Mouse (Mus musculus) thymus, postnatal 0 days (tissue): Measurements from ENCODE around the gene Tfip11. TPM values are rescaled to one million over a fixed set of nuclear protein-coding genes. Genes with fewer than 3 reads are reported as not detected.
A peak's percentile ranks its signal among the peaks of the same experiment; 100 is the strongest.

Source experiments
- DNase-seq: peaks from one replicate; pipeline ENCODE4 v3.0.0-alpha.2; 2015; ENCODE audit warnings: low spot score
- polyA plus RNA-seq: library from polyadenylated mRNA; unstranded; fragments of >200 nt; fragmentation: Nextera tagmentation; extraction: Ambion mirVana; gene quantifications from 2 replicates; pipeline ENCODE4 v1.2.1, GENCODE M21; 2015

The Tfip11 gene
- polyA plus RNA-seq, 1 experiment from 2014 or later: 27.9 TPM

DNA sequence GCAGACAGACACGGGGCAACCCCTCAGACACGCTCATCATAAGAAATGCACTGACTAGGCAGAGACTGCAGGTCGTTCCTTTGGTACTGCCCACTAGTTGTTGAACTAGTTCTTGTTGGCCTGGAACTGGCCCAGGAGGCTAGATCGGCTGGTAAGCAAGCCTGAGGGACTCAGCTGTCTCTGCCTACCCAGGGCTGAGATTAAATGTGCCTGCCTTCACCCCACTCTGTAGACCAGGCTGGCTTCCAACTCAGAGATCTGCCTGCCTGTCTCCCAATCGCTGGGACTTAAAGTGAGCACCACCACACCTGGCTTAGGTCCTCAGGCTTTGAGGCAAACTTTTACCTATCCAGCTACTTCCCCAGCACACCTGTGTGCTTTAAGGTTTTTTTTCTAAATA is 5.8 kb upstream of the Tfip11 start:
- DNase-seq: no peak

DNA sequence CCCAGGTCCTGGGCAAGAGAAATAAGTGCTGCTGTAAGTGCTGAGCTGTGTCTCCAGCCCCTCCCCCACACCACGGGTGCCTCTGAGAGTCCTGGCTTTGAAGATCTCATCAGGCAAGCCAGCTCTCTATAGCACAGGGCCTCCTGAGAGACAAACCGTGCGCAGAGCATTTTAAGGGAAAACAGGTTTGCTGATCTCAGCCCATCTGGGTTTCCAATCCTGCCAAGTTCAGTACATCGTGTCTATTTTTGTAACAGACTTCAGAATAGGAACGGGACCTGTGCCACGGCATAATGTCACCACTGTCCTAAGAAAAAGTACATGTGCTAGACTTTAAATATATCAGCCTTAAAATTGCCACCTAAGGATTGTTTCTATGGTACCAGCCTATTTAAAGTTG is 5.2 kb upstream of the Tfip11 start:
- no peak for DNase-seq

GRCm38 (mm10) chr5:112321376-112321775 is 4.8 kb upstream of the Tfip11 start:
- no peak for DNase-seq

GRCm38 (mm10) chr5:112323246-112323645 is 2.9 kb upstream of the Tfip11 start:
- no peak for DNase-seq

- peak; percentile 63 for DNase-seq
Measured at GRCm38 (mm10) chr5:112324637-112325545, 1.3 kb upstream of the Tfip11 start.

- DNase-seq: no peak
Measured at GRCm38 (mm10) chr5:112326446-112327009, 370 bp downstream of the Tfip11 start.

DNA sequence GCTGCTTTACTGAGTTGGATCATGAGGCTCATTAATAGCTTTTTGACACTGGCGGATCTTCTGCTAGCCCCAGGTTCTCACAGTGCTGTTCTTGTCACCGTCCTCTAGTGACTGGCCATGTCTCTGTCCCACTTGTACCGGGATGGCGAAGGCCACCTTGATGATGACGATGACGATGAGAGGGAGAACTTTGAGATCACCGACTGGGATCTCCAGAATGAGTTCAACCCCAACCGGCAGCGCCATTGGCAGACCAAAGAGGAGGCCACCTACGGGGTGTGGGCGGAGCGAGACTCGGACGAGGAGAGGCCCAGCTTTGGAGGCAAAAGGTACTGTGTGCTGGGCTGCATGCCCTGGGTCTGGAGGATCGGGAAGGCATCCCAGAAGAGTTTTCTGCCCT is 1.7 kb downstream of the Tfip11 start:
- no peak for DNase-seq

DNA sequence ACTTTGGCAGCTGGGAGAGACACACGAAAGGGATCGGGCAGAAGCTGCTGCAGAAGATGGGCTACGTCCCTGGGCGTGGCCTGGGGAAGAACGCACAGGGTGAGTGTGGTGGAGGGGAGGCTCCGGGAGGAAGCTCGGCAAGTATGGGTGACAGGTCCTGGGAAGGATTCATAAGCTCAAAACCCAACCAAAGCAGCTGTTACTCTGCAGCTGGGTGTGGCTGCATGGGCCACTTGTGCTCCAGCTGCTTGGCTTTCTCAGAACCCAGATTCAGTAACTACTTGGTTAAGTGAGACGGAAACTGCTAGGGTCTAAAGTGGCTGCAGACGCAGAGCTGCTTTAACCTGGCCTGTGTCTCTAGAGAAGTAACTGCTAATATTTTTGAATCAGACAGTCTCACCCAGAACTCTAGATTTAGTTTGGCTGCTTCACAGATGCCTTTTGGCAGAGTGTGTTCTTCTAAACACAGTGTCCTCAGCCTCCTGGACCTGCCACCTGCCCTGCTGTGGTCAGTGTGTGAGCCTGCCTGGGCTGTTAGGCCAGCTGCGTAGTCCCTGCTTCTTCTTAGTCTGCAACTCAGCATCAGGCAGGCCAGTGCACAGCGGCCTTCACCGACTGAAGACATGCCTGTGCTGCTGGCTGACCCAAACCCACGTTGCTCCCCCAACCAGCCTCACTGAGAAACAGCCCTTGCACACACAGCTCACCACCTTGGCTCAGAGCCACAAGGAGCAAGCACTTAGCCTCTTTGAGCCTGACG is 3.8 kb downstream of the Tfip11 start:
- no peak for DNase-seq

DNA sequence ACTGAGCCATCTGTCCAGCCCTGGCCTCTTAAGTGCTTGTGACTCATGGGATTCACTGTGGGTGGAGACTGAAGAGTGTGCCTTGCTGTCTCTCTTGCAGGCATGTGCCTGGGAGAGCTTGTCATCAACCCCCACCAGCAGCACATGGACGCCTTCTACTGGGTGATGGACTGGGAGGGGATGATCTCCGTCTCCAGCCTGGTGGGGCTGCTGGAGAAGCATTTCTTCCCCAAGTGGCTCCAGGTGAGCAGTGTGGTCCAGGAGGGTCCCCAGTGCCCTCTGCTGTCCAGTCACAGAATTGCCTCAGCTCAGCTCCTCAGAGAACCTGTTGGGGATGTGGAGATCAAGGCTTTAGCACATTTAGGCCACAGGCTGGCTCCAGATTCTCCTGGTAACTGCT is 9.3 kb downstream of the Tfip11 start:
- DNase-seq: peak; percentile 67

DNA sequence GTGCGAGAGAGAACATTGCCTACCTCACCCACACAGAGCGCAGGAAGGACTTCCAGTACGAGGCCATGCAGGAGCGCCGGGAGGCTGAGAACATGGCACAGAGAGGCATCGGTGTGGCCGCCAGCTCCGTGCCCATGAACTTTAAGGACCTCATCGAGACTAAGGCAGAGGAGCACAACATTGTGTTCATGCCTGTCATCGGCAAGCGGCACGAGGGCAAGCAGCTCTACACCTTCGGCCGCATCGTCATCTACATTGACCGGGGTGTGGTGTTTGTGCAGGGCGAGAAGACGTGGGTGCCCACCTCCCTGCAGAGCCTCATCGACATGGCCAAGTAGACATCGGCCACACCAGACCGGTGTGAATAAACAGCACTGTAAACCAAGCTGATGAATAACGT is 10.8 kb downstream of the Tfip11 start:
- no peak for DNase-seq

GRCm38 (mm10) chr5:112339215-112339614 is 13.1 kb downstream of the Tfip11 start:
- DNase-seq: no peak

- peak; percentile 89 for DNase-seq
Measured at GRCm38 (mm10) chr5:112342463-112343204, 16.5 kb downstream of the Tfip11 start, which contains the start of the genes Srrd and Hps4. Srrd (minus strand) TSS chr5:112343040. Hps4 (plus strand) TSS chr5:112343083.

GRCm38 (mm10) chr5:112343205-112343595 is 17.0 kb downstream of the Tfip11 start:
- DNase-seq: no peak

DNA sequence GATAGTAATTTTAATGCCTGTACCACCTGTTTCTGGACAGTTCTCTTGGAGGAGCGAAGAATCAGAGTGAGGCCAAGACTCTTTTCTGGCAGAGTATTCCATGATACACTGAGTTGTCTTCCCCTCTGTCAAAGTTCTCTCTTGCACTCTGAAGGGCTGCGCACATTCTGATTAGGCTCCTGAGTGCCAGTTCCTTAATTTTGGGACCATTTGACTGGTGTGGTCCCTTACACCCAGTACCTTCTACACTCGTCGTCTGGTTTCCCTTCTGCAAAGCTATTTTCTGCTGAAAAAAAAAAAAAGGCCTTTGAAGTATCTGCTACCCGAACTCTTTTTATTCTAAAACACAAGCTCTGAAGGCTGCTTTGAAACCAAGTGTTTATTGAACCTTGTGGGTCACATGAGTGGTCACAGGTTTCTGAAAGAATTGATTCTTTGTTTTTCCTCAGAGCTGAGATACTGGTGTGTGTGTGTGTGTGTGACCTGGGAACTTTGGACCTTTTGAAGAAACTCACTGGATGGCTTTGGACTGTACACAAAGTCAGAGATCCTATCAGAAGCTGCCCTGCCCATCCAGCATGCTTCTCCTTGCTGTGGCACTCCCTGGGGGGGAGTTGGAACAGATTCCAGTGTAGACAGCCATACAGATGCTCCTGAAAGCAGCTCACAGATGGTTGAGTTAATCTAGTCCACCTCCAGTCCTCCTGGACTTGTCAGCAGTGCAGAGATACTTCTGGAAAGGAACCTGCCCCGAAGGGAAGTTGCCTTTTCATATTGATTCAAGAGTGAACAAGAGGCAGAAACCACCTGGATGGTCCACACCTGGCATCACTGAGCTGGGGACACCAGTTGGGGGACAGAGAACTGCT is 18.2 kb downstream of the Tfip11 start:
- no peak for DNase-seq

- DNase-seq: no peak
Measured at GRCm38 (mm10) chr5:112346211-112346965, 20.2 kb downstream of the Tfip11 start.

DNA sequence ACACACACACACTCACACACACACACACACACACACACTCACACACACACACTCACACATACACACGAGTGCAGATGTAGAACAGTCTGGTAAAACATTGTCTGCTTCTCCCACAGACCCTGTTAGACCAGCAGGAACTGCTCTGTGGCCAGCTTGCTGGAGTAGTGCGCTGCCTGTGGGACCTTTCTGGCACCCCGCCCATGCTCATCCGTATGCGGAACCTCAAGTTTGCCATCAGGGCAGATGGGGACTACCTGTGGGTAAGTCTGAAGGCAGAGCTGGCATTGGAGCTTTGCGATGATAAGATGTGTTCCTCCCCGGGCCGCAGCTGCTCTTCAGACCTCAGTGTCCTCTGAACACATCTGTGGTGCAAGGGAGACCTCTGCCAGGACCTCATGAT is 23.0 kb downstream of the Tfip11 start:
- DNase-seq: no peak

DNA sequence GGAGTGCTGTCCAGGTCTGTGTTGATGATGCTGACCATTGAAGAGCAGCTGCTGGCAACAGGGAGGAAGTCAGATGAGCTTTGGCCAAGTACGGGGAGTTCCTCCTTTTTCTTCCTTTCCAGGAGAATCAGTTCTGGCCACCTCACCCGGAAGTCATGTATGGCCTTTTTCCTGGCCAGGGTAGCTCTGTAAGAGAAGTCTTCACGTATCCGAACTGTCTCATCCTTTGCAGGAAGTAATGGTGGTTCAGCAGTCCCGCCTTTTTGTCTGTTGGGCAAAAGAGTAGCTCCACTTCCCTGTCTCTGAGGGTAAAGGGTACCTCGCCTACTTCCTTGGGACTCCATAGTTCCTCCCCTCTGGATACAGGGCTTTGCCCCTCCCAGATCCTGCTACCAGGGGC is 29.3 kb downstream of the Tfip11 start:
- no peak for DNase-seq

DNA sequence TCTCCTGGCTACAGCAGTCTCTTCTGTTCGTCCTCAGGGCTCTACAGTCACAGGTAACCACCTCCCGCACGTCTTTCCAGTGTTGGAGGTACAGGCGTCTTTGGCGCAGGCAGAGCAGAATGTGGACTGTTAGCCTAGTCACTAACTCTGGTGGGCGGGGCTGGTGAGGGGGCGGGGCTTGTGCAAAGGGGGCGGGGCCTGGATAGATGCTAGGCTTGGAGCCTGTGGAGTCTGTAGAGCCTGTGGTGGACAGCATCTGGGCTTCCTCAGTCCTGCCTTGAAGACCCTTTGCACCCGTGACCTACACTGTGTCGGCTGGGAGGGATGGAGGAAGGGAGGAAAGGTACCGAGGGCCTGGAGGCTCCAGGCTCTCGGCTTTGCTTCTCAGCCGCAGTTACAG is 29.8 kb downstream of the Tfip11 start, which contains the start of gene Gm6583:
Gm6583 (minus strand) TSS at position 124 of the 400 bp plus-strand sequence.
- no peak for DNase-seq

GRCm38 (mm10) chr5:112356322-112356721 is 30.2 kb downstream of the Tfip11 start:
- DNase-seq: no peak
